ENCODE assay signal across 7 mouse cellular contexts in genomic region chr10:75835761-75836531, GRCm38 (mm10). TPM values are rescaled to one million over a fixed set of nuclear protein-coding genes. Genes with fewer than 3 reads are reported as not detected.
A peak's percentile ranks its signal among the peaks of the same experiment; 100 is the strongest.
DNase-seq lines count a peak whose midpoint lies in the region; ATAC-seq and TF ChIP-seq lines count a peak whose summit lies in the region.

No protein-coding gene starts in this region.

- no peaks in the 10 kb centered on the region for H3K36me3 ChIP-seq in heart, postnatal 0 days (replicated peaks; ENCODE audit: control insufficient read depth, insufficient read depth, low read length)
- no peaks in the 10 kb centered on the region for H3K36me3 ChIP-seq in limb, embryonic 11.5 days (ENCODE audit: control insufficient read depth, insufficient read depth, low read length)
- H3K36me3 ChIP-seq in midbrain, postnatal 0 days (ENCODE audit: insufficient read depth, low read length) = no peaks in the 10 kb centered on the region

- peak overlapping the region; percentile 71 for H3K4me2 ChIP-seq in heart, postnatal 0 days (ENCODE audit: low read depth, low read length)
- peak overlapping the region; percentile 32 for H3K4me2 ChIP-seq in limb, embryonic 11.5 days (ENCODE audit: low read depth, severe bottlenecking)
- H3K4me2 ChIP-seq in midbrain, postnatal 0 days (ENCODE audit: low read depth, low read length, poor library complexity, severe bottlenecking) = peak overlapping the region; percentile 73

- H3K4me3 ChIP-seq in heart, postnatal 0 days (ENCODE audit: low read depth, low read length) = peak overlapping the region; percentile 11; the same call in 1 of the 2 replicates
- peak overlapping the region; percentile 19; the same call in 1 of the 2 replicates for H3K4me3 ChIP-seq in limb, embryonic 11.5 days (ENCODE audit: low read depth, low read length)
- peak overlapping the region; percentile 17; the same call in 1 of the 2 replicates for H3K4me3 ChIP-seq in midbrain, postnatal 0 days (ENCODE audit: low read depth, low read length)

- H3K27me3 ChIP-seq in heart, postnatal 0 days (ENCODE audit: control insufficient read depth, insufficient read depth, low read length) = no peaks in the 10 kb centered on the region
- no peaks in the 10 kb centered on the region for H3K27me3 ChIP-seq in limb, embryonic 11.5 days (ENCODE audit: control insufficient read depth, insufficient read depth, low read length)
- peaks cover 9% of the 10 kb centered on the region for H3K27me3 ChIP-seq in midbrain, postnatal 0 days (ENCODE audit: insufficient read depth, low read length)

- no peak overlapping the region for H3K9ac ChIP-seq in heart, postnatal 0 days (replicated peaks; ENCODE audit: low read depth, low read length)
- no peak overlapping the region for H3K9ac ChIP-seq in limb, embryonic 11.5 days (ENCODE audit: low read length)
- H3K9ac ChIP-seq in midbrain, postnatal 0 days (replicated peaks; ENCODE audit: low read length, poor library complexity, severe bottlenecking) = no peak overlapping the region

- ATAC-seq in CD4-positive, CD25-positive, alpha-beta regulatory T cell, adult 4 months = peak; percentile 41
- no peak for ATAC-seq in heart, postnatal 0 days (ENCODE audit: insufficient read depth, low read depth)
- no peak for ATAC-seq in limb, embryonic 11.5 days (ENCODE audit: insufficient number of reproducible peaks, low FRiP score, low TSS enrichment, low read depth)
- no peak for ATAC-seq in midbrain, postnatal 0 days (ENCODE audit: low FRiP score)

- H3K9me3 ChIP-seq in heart, postnatal 0 days (replicated peaks; ENCODE audit: control insufficient read depth, low read length) = no peaks in the 10 kb centered on the region
- no peaks in the 10 kb centered on the region for H3K9me3 ChIP-seq in limb, embryonic 11.5 days (ENCODE audit: control insufficient read depth, low read length)
- no peaks in the 10 kb centered on the region for H3K9me3 ChIP-seq in midbrain, postnatal 0 days (ENCODE audit: low read length)

- no peak for TF ChIP-seq CTCF in heart, postnatal 0 days (IDR thresholded peaks at IDR 0.05; ENCODE audit: low read depth)
- 0 out of 2 replicates have a peak, but pooled peaks have one; percentile 11 for TF ChIP-seq CTCF in midbrain, postnatal 0 days (IDR thresholded peaks at IDR 0.05)

- DNase-seq in Muller cell, postnatal 12 days (ENCODE audit: inconsistent ontology term) = peak; percentile 63
- DNase-seq in heart, postnatal 0 days (ENCODE audit: low spot score) = no peak
- DNase-seq in limb, embryonic 11.5 days (ENCODE audit: low spot score) = no peak
- DNase-seq in midbrain, postnatal 0 days (ENCODE audit: low spot score) = no peak
- DNase-seq in layer of hippocampus, postnatal 25 days (ENCODE audit: extremely low spot score in 1 of 2, low spot score in 1 of 2) = no peak
- DNase-seq in right cerebral cortex, postnatal 36 days (ENCODE audit: low spot score in 2 of 2) = no peak

- peak overlapping the region; percentile 82 for H3K27ac ChIP-seq in heart, postnatal 0 days (ENCODE audit: low read depth)
- no peak overlapping the region for H3K27ac ChIP-seq in limb, embryonic 11.5 days (replicated peaks; ENCODE audit: low read depth, low read length)
- no peak overlapping the region for H3K27ac ChIP-seq in midbrain, postnatal 0 days (ENCODE audit: low read depth, low read length)

- WGBS in heart, postnatal 0 days = 23% methylated on average over 10 of the region's 10 CpGs
- 24% methylated on average over 9 of the region's 10 CpGs for WGBS in limb, embryonic 11.5 days
- WGBS in midbrain, postnatal 0 days = 26% methylated on average over 9 of the region's 10 CpGs

- TF ChIP-seq EP300 in heart, postnatal 0 days (IDR thresholded peaks at IDR 0.05; ENCODE audit: low read depth) = no peak

- H3K4me1 ChIP-seq in heart, postnatal 0 days (ENCODE audit: control insufficient read depth, insufficient read depth) = peaks cover 23% of the 10 kb centered on the region
- H3K4me1 ChIP-seq in limb, embryonic 11.5 days (ENCODE audit: control insufficient read depth, insufficient read depth, low read length) = peaks cover 10% of the 10 kb centered on the region
- no peaks in the 10 kb centered on the region for H3K4me1 ChIP-seq in midbrain, postnatal 0 days (ENCODE audit: insufficient read depth, low read length)

RNA-seq across cellular contexts. Expression of gene Gstt2, which starts 1.3 kb away (rescaled TPM):
- polyA plus RNA-seq in CD4-positive, CD25-positive, alpha-beta regulatory T cell, adult 4 months (2017; shearing (Covaris generic)) = 10 to 100 TPM; 47.5 to 54.8 TPM
- total RNA-seq in heart, postnatal 0 days (2014; rRNA removed; ENCODE audit: low replicate concordance) = 6.0 and 10.9 TPM in 2 replicates
- polyA plus RNA-seq in heart, postnatal 0 days (2015; fragmentation: Nextera tagmentation; extraction: Ambion mirVana) = 12.8 and 13.0 TPM in 2 replicates
- polyA plus RNA-seq in limb, embryonic 11.5 days (2014; fragmentation: Nextera tagmentation; extraction: Ambion mirVana) = 7.8 and 9.5 TPM in 2 replicates
- total RNA-seq in midbrain, postnatal 0 days (2014; rRNA removed) = 2.0 and 5.5 TPM in 2 replicates
- polyA plus RNA-seq in midbrain, postnatal 0 days (2015; fragmentation: Nextera tagmentation; extraction: Ambion mirVana) = 7.7 and 10.7 TPM in 2 replicates
- 1 to 10 TPM; 2.2 to 4.5 TPM for total RNA-seq in layer of hippocampus, postnatal 25 days (2021)

RNA-seq across cellular contexts. Expression of gene Gstt4, which starts 13.6 kb away (rescaled TPM):
- not detected for polyA plus RNA-seq in CD4-positive, CD25-positive, alpha-beta regulatory T cell, adult 4 months (2017; shearing (Covaris generic))
- not detected in 2 replicates for total RNA-seq in heart, postnatal 0 days (2014; rRNA removed; ENCODE audit: low replicate concordance)
- polyA plus RNA-seq in heart, postnatal 0 days (2015; fragmentation: Nextera tagmentation; extraction: Ambion mirVana) = not detected in 2 replicates
- polyA plus RNA-seq in limb, embryonic 11.5 days (2014; fragmentation: Nextera tagmentation; extraction: Ambion mirVana) = not detected in 2 replicates
- total RNA-seq in midbrain, postnatal 0 days (2014; rRNA removed) = not detected in 2 replicates
- polyA plus RNA-seq in midbrain, postnatal 0 days (2015; fragmentation: Nextera tagmentation; extraction: Ambion mirVana) = not detected in 2 replicates
- total RNA-seq in layer of hippocampus, postnatal 25 days (2021) = not detected

RNA-seq across cellular contexts. Expression of gene Mif, which starts 24.1 kb away (rescaled TPM):
- 100 to 1,000 TPM; 486 to 555 TPM for polyA plus RNA-seq in CD4-positive, CD25-positive, alpha-beta regulatory T cell, adult 4 months (2017; shearing (Covaris generic))
- total RNA-seq in heart, postnatal 0 days (2014; rRNA removed; ENCODE audit: low replicate concordance) = 1,140 and 1,565 TPM in 2 replicates
- polyA plus RNA-seq in heart, postnatal 0 days (2015; fragmentation: Nextera tagmentation; extraction: Ambion mirVana) = 1,324 and 1,428 TPM in 2 replicates
- polyA plus RNA-seq in limb, embryonic 11.5 days (2014; fragmentation: Nextera tagmentation; extraction: Ambion mirVana) = 2,626 and 2,699 TPM in 2 replicates
- total RNA-seq in midbrain, postnatal 0 days (2014; rRNA removed) = 736 and 976 TPM in 2 replicates
- polyA plus RNA-seq in midbrain, postnatal 0 days (2015; fragmentation: Nextera tagmentation; extraction: Ambion mirVana) = 1,685 and 1,800 TPM in 2 replicates
- 100 to 1,000 TPM; 420 to 504 TPM for total RNA-seq in layer of hippocampus, postnatal 25 days (2021)

RNA-seq across cellular contexts. Expression of gene Gstt1, which starts 37.6 kb away (rescaled TPM):
- 1 to 10 TPM in 1 of 2 experiments, not detected in 1; 1.3 TPM for polyA plus RNA-seq in CD4-positive, CD25-positive, alpha-beta regulatory T cell, adult 4 months (2017; shearing (Covaris generic))
- total RNA-seq in heart, postnatal 0 days (2014; rRNA removed; ENCODE audit: low replicate concordance) = 12.9 and 20.0 TPM in 2 replicates
- polyA plus RNA-seq in heart, postnatal 0 days (2015; fragmentation: Nextera tagmentation; extraction: Ambion mirVana) = 7.6 and 10.1 TPM in 2 replicates
- 4.4 and 5.5 TPM in 2 replicates for polyA plus RNA-seq in limb, embryonic 11.5 days (2014; fragmentation: Nextera tagmentation; extraction: Ambion mirVana)
- total RNA-seq in midbrain, postnatal 0 days (2014; rRNA removed) = 22.6 and 37.1 TPM in 2 replicates
- 21.4 and 26.2 TPM in 2 replicates for polyA plus RNA-seq in midbrain, postnatal 0 days (2015; fragmentation: Nextera tagmentation; extraction: Ambion mirVana)
- total RNA-seq in layer of hippocampus, postnatal 25 days (2021) = 1 to 10 TPM; 3.9 to 6.5 TPM

RNA-seq across cellular contexts. Expression of gene Gstt3, which starts 54.7 kb away (rescaled TPM):
- 10 to 100 TPM in 1 of 2 experiments, 1 to 10 TPM in 1; 6.4 to 16.8 TPM for polyA plus RNA-seq in CD4-positive, CD25-positive, alpha-beta regulatory T cell, adult 4 months (2017; shearing (Covaris generic))
- total RNA-seq in heart, postnatal 0 days (2014; rRNA removed; ENCODE audit: low replicate concordance) = 3.2 and 4.1 TPM in 2 replicates
- polyA plus RNA-seq in heart, postnatal 0 days (2015; fragmentation: Nextera tagmentation; extraction: Ambion mirVana) = 2.1 and 3.1 TPM in 2 replicates
- polyA plus RNA-seq in limb, embryonic 11.5 days (2014; fragmentation: Nextera tagmentation; extraction: Ambion mirVana) = 6.4 and 7.9 TPM in 2 replicates
- total RNA-seq in midbrain, postnatal 0 days (2014; rRNA removed) = 3.6 and 7.7 TPM in 2 replicates
- 2.5 and 2.8 TPM in 2 replicates for polyA plus RNA-seq in midbrain, postnatal 0 days (2015; fragmentation: Nextera tagmentation; extraction: Ambion mirVana)
- total RNA-seq in layer of hippocampus, postnatal 25 days (2021) = 1 to 10 TPM; 1.7 to 1.8 TPM
